Mouse (Mus musculus) liver, embryonic 16.5 days (tissue): Measurements from ENCODE around the gene Frmd5. TPM values are rescaled to one million over a fixed set of nuclear protein-coding genes. Genes with fewer than 3 reads are reported as not detected.

Experiments
- ATAC-seq: fragments of 200-750 bp; cut with Nextera tagmentation; 2 replicates; pipeline ENCODE4 v1.8.0; 2017; ENCODE audit warnings: low read depth, mild to moderate bottlenecking, moderate number of reproducible peaks, moderate library complexity
- H3K27ac ChIP-seq: fragments of 300-500 bp; sonication (generic); 2 replicates; pipeline ENCODE4 v1.5.1; 2014; ENCODE audit warnings: mild to moderate bottlenecking, low read length
- H3K27me3 ChIP-seq: fragments of 300-500 bp; sonication (generic); 2 replicates; pipeline ENCODE4 v1.6.1; 2014; ENCODE audit warnings: low read depth, low read length, mixed read lengths; ENCODE audit not compliant: control insufficient read depth, insufficient read depth
- H3K36me3 ChIP-seq: fragments of 300-500 bp; sonication (generic); 2 replicates; pipeline ENCODE4 v1.6.1; 2014; ENCODE audit warnings: mild to moderate bottlenecking; ENCODE audit not compliant: control insufficient read depth, insufficient read depth
- H3K4me1 ChIP-seq: fragments of 300-500 bp; sonication (generic); 2 replicates; pipeline ENCODE4 v1.6.1; 2014; ENCODE audit warnings: low read depth, low read length, mixed read lengths; ENCODE audit not compliant: control insufficient read depth
- H3K4me2 ChIP-seq: fragments of 300-500 bp; sonication (generic); 2 replicates; pipeline ENCODE4 v1.6.1; 2014; ENCODE audit warnings: low read depth, low read length, mixed read lengths
- H3K4me3 ChIP-seq: fragments of 300-500 bp; sonication (generic); 2 replicates; pipeline ENCODE4 v1.5.1; 2014; ENCODE audit warnings: low read depth, mild to moderate bottlenecking, low read length
- H3K9ac ChIP-seq: fragments of 300-500 bp; sonication (generic); 2 replicates; pipeline ENCODE4 v1.6.1; 2014; ENCODE audit warnings: low read depth, low read length
- H3K9me3 ChIP-seq: fragments of 300-500 bp; sonication (generic); replicated peaks from 2 replicates; pipeline ENCODE4 v1.6.1; 2016; ENCODE audit warnings: low read length; ENCODE audit not compliant: control insufficient read depth
- WGBS: fragments of 180-500 bp; shearing (Covaris S2); extraction: QIAGEN DNeasy Blood & Tissue Kit; methylation state at CpG from one replicate; pipeline ENCODE4 v1.1.7; 2014; ENCODE audit not compliant: insufficient replicate concordance; 5-methylcytosine and 5-hydroxymethylcytosine counted together
- polyA plus RNA-seq: library from polyadenylated mRNA; unstranded; fragments of >200 nt; fragmentation: Nextera tagmentation; extraction: Ambion mirVana; gene quantifications from 2 replicates; pipeline ENCODE4 v1.2.1, GENCODE M21; 2015

The Frmd5 gene
- polyA plus RNA-seq, 1 experiment from 2014 or later: 0.18 TPM

DNA sequence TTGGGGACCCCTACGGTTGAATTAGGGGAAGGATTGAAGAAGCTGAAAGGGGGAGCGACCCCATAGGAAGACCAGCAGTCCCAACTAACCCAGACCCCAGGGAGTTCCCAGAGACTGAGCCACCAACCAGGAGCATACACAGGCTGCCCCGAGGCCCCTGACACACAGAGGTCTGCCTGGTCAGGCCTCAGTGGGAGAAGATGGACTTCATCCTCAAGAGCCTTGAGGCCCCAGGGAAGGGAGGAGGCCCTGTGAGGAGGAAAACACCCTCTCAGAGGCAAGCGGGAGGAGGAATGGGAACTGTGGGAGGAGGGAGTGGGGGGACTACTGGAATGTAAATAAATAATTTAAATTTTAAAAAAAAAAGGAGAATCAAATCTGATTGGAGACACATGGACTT is 160.4 kb downstream of the Frmd5 start:
- H3K36me3 ChIP-seq: no peaks in the 10 kb centered on the region
- H3K4me1 ChIP-seq: no peaks in the 10 kb centered on the region
- no peaks in the 10 kb centered on the region for H3K27me3 ChIP-seq
- H3K9me3 ChIP-seq: no peaks in the 10 kb centered on the region
- no peak overlapping the region for H3K4me2 ChIP-seq
- 37% methylated on average over 4 of the region's 4 CpGs for WGBS
- H3K27ac ChIP-seq: no peak overlapping the region
- ATAC-seq: no peak
- H3K9ac ChIP-seq: no peak overlapping the region
- no peak overlapping the region for H3K4me3 ChIP-seq

DNA sequence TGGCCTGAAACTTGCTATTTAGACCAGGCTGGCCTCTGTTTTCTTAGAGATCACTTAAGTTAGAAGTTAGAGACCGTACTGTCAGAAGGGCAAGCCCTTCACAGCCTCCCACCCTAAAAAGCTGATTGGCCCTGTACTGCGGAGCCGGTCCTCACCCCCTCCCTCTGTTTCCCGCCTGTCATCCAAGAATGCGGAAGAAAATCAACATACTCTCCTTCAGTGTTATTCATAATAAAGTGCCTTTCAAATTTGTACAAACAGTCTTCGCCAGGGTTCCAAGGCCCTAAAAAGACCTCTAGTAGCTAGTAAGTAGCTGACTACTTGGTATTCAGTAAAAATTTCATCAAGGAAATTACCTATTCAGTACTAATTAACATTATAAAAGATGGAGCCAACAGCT is 164.0 kb downstream of the Frmd5 start:
- ATAC-seq: no peak
- Histone ChIP-seq H3K4me3 (no peak overlapping the region), H3K27me3 (no peaks in the 10 kb centered on the region), H3K27ac (no peak overlapping the region), H3K4me2 (no peak overlapping the region), H3K4me1 (no peaks in the 10 kb centered on the region), H3K9ac (no peak overlapping the region), H3K9me3 (no peaks in the 10 kb centered on the region), H3K36me3 (no peaks in the 10 kb centered on the region)
- WGBS: 56% methylated on average over 6 of the region's 6 CpGs

DNA sequence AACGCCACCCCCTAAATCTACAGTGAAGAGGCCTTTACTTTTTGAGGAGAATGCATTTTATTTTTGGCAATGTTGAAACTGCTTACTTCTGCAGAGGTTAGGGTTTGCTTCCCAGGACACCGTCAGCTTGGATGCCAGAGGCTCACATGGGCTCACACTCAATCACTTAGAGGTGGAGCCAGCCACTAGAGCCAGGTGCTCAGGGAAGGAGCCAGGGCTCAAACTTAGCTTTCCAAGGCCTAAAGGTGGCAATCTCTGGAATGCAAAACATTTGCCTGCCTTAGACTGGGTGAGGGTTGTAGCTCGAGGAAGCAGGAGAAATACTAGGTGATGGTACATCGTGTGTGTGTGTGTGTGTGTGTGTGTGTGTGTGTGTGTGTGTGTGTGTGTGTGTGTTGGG is 174.8 kb downstream of the Frmd5 start:
- WGBS: 47% methylated on average over 4 of the region's 4 CpGs
- no peak for ATAC-seq
- Histone ChIP-seq H3K4me3 (no peak overlapping the region), H3K9me3 (no peaks in the 10 kb centered on the region), H3K4me2 (no peak overlapping the region), H3K9ac (no peak overlapping the region), H3K4me1 (no peaks in the 10 kb centered on the region), H3K36me3 (no peaks in the 10 kb centered on the region), H3K27me3 (no peaks in the 10 kb centered on the region), H3K27ac (no peak overlapping the region)

DNA sequence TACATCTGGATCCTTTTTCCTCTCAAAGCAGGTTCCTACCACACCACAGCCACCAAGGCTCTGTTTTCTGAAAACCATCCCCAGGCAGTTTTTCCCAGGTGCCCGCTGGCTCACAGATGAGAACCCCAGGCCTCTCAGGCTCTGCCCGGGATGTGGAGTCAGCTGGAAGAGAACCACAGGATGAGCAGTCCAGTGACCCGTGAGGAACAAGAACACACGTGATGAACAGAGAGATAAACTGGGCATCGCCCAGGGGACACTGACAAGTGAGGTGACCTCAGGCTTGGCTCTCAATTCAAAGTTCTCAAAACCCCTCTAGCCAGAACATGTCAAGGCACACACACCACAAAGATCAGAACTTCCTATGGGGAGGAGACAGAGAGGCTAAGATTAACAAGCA is 176.6 kb downstream of the Frmd5 start:
- no peaks in the 10 kb centered on the region for H3K36me3 ChIP-seq
- H3K27me3 ChIP-seq: no peaks in the 10 kb centered on the region
- WGBS: 45% methylated on average over 5 of the region's 5 CpGs
- no peak overlapping the region for H3K27ac ChIP-seq
- H3K9me3 ChIP-seq: no peaks in the 10 kb centered on the region
- no peak overlapping the region for H3K4me2 ChIP-seq
- no peak overlapping the region for H3K9ac ChIP-seq
- no peak overlapping the region for H3K4me3 ChIP-seq
- ATAC-seq: no peak
- H3K4me1 ChIP-seq: no peaks in the 10 kb centered on the region

DNA sequence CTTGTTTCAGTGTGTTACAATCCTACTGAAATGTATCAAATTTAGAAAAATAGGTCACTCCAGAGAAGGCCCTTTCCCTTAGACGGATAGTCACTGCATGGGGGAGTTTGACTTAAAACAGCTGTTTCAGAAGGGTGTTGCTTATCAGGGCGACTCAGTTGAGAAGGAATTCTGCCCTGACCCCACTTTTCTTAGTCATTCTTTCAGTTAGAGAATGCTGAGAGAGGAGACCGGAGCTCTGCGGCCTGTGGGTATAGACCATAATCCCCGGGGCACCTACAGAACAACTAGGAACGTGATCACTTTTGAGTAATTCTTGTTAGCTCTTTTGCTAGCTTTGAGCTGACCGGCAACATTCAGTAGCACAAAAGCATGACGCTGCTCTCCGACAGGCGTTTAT is 178.6 kb downstream of the Frmd5 start:
- no peak for ATAC-seq
- no peak overlapping the region for H3K9ac ChIP-seq
- H3K4me1 ChIP-seq: no peaks in the 10 kb centered on the region
- WGBS: 60% methylated on average over 10 of the region's 10 CpGs
- H3K4me3 ChIP-seq: no peak overlapping the region
- H3K36me3 ChIP-seq: no peaks in the 10 kb centered on the region
- no peaks in the 10 kb centered on the region for H3K27me3 ChIP-seq
- H3K9me3 ChIP-seq: no peaks in the 10 kb centered on the region
- H3K27ac ChIP-seq: no peak overlapping the region
- no peak overlapping the region for H3K4me2 ChIP-seq

DNA sequence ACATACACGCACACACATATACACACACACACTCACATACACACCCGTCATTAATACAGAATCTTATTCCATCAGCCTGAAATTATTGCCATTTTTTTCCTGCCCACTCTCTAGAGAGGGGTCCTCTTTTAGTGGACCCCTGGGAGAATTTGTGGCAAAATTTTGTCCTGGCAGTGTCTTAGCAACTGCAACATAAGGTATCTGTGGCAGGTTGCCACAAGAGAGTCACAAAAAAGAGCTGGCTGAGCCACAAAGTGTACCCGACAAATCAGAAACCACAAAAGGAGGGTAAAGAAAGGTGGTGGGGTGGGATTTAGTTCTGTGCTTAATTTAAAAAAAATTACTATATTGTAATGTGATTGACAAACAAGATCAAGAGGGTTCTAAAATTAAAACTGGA is 181.0 kb downstream of the Frmd5 start:
- 67% methylated on average over 3 of the region's 3 CpGs for WGBS
- Histone ChIP-seq H3K4me1 (no peaks in the 10 kb centered on the region), H3K4me2 (no peak overlapping the region), H3K27me3 (no peaks in the 10 kb centered on the region), H3K27ac (no peak overlapping the region), H3K9ac (no peak overlapping the region), H3K9me3 (no peaks in the 10 kb centered on the region), H3K4me3 (no peak overlapping the region), H3K36me3 (no peaks in the 10 kb centered on the region)
- no peak for ATAC-seq

DNA sequence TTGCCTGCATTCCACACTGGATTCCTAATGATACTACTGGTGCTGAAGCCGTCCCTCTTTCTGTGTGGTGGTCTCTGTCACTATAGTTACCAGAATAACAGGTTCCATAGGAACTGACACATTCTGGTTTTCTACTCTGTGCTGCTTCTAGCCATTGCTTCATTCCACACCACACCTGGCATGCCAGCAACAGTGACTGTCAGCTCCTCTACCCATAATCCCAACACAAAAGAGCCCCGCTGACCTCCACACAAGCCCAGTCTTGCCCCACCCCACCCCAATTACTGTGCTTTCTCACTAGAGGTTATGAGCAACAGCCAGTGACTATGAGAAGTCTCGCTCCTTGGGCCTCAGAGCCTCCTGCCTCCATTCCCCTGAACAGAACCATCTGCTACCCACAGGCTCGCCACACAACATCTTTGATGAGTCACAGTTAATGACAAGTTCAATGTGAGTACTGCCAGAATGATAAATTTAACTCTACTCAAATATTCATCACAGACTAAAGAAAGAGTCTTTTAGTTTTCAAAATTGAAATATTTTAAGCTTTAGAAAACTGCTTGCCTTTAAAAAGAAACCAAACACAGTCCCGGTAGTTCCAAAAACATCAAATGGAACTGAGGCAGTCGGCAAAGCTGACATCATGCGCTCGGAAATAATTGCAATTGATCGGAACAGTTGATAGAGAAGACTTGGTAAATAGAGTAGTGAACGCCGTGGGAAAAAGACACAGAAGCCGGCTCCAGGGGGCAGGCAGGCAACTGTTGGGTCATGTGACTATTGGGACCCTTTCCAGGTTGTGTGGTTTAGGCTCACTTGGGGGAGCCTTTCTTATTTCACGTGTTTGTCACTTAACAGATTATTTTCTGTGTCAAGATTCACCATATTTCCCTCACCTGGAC is 185.4 kb downstream of the Frmd5 start:
- no peaks in the 10 kb centered on the region for H3K4me1 ChIP-seq
- no peak overlapping the region for H3K4me2 ChIP-seq
- no peaks in the 10 kb centered on the region for H3K9me3 ChIP-seq
- no peaks in the 10 kb centered on the region for H3K36me3 ChIP-seq
- no peak overlapping the region for H3K27ac ChIP-seq
- no peaks in the 10 kb centered on the region for H3K27me3 ChIP-seq
- H3K4me3 ChIP-seq: no peak overlapping the region
- no peak for ATAC-seq
- WGBS: 60% methylated on average over 13 of the region's 13 CpGs
- H3K9ac ChIP-seq: no peak overlapping the region

DNA sequence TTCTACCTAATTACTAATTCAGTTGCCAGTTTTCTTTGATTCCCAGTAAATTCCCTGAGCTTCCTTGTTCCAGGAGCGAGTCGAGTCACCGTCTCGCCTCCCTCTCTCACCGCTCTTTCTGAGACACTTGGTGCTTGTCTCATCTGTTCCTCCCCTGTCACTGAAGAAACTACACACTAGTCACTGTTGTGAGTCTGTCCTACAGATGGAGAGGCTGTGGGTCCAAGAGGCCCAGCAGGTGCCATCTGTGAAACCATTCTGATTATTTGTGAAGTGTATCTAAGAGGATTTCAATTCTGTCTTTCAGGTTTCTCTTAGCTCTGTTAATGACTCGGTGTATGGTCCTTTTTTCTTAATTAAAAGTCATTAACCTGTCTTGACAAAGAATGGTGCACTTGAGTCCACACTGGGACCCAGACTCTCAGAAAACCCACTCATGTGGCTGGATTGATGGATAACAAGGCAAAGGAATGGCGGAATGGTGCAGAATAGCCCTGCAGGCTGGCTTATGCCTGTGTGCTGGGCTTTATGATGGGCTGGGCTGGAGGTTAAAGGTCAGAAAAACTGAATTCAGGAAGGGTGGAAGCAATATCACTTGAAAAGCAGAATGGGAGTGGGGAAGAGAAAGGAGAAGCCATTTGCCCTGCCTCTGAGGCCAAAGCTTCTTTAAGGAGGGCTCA is 186.2 kb downstream of the Frmd5 start:
- Histone ChIP-seq H3K4me1 (no peaks in the 10 kb centered on the region), H3K4me2 (no peak overlapping the region), H3K27me3 (no peaks in the 10 kb centered on the region), H3K36me3 (no peaks in the 10 kb centered on the region), H3K9ac (no peak overlapping the region), H3K4me3 (no peak overlapping the region), H3K9me3 (no peaks in the 10 kb centered on the region), H3K27ac (no peak overlapping the region)
- 64% methylated on average over 7 of the region's 7 CpGs for WGBS
- no peak for ATAC-seq

DNA sequence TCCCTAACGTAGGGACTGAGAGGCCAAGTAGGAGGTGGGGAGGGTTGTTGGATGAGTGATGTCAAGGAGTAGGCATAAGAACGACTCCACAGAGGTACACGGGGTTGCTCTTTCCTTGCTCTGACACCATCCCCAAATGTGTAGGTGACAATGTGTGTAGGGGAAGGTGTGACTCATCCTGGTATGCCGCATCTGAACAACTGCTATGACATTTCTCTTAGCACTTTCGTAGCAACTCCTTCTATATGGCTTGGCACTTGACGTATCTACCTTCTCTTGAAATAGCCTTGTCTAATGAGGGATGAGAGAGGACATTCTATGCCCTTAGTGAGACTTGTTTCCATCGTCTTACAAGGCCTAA is 191.7 kb downstream of the Frmd5 start:
- H3K9ac ChIP-seq: no peak overlapping the region
- no peaks in the 10 kb centered on the region for H3K9me3 ChIP-seq
- no peak for ATAC-seq
- H3K4me3 ChIP-seq: no peak overlapping the region
- H3K27me3 ChIP-seq: no peaks in the 10 kb centered on the region
- no peaks in the 10 kb centered on the region for H3K36me3 ChIP-seq
- no peak overlapping the region for H3K27ac ChIP-seq
- WGBS: 53% methylated on average over 7 of the region's 7 CpGs
- no peaks in the 10 kb centered on the region for H3K4me1 ChIP-seq
- H3K4me2 ChIP-seq: no peak overlapping the region
